Mouse (Mus musculus) bone marrow, adult 2 months (tissue): ENCODE measurements around the gene Gsg1.

Experiments
- CTCF ChIP-seq: fragments of 200-500 bp; IDR thresholded peaks from 2 replicates; pipeline ENCODE4 v1.5.1; 2011; ENCODE audit warnings: low read length, control low read depth; ENCODE audit not compliant: control insufficient read depth, insufficient read depth
- POLR2A ChIP-seq: fragments of 200-500 bp; IDR thresholded peaks from 2 replicates; pipeline ENCODE4 v1.6.1; 2011; ENCODE audit warnings: low read depth, mild to moderate bottlenecking, control low read depth, low read length, borderline replicate concordance; ENCODE audit not compliant: control insufficient read depth

GRCm38 (mm10) chr6:135240361-135240760 lies 13.8 kb downstream of the Gsg1 start:
- TF ChIP-seq CTCF (no peak), POLR2A (no peak)
